Mouse (Mus musculus): ENCODE results near the gene Gemin5.
"Not testable (repeated sequence)": the region's sequence is repeated elsewhere in the genome, so short reads cannot be mapped to it uniquely, and the experiment has no call there.

Gene Gemin5

DNA sequence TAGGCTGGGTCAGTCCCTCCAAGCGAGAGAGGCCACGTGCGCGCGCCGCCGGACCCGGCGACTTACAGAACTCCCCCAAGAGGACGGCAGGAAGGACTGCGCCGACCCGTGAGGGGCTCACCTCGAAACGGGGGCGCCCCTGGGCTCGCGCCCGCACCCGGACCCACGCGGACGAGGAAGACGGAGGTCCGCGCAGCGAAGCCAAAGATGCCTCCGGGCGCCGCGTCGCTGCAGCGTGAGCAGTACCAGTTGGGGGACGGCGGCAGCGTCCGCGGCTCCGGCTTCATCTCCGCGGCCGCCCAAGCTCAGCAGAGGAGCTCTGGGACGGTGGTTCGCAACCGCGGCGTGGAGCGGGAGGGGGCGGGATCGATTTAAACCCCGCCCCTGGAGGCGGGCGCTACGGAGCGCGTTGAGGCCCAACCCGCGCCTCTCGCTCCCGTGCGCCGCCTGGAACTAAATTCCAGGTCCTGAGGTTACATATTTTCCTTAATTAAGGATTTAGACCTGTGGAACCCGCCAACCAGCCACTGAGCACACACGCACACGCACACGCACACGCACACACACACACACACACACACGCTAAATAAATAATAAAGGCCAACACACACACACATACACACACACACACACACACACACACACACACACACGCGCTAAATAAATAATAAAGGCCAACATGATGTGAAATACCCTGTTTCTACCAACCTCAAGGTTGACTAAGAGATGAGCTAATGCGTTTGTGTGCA, at the start of gene Gemin5:
Gemin5 (minus strand) TSS at position 373 of the 749 bp plus-strand sequence.
- in situ Hi-C loops (cut with MboI, MseI), result no loop called here

DNA sequence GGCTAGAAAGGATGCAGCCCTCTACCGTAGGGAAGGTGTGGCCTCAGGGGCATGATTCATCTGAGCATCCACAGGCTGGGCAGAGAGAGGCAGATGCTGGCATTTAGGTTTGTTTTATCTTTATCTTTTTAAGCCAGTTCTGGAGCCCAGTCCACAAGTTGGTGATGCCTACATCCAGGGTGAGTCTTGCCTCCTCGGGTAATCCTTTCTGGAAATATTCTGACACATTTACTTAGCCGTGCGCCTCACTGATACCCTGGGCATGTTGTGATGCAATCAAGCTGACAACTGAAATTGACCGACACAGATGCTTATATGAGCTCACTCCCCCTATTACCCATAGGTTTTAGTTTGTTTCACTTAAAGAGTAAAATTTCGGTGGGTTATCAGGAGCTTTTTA, 48.5 kb upstream of the Gemin5 start:
- in situ Hi-C loops (cut with MboI, MseI), result no loop called here

- in situ Hi-C loops (cut with MboI, MseI), result no loop called here
Observed at GRCm38 (mm10) chr11:58215814-58216213, 47.5 kb upstream of the Gemin5 start.

GRCm38 (mm10) chr11:58215049-58215430, 46.7 kb upstream of the Gemin5 start:
- in situ Hi-C loops (cut with MboI, MseI), result not testable (repeated sequence)

- in situ Hi-C loops (cut with MboI, MseI), result loop anchor here (5.0 kb wide), 1 partner anchor 42 kb away; the partner anchor contains the start of gene Mrpl22
Observed at GRCm38 (mm10) chr11:58214391-58215048, 46.2 kb upstream of the Gemin5 start.

DNA sequence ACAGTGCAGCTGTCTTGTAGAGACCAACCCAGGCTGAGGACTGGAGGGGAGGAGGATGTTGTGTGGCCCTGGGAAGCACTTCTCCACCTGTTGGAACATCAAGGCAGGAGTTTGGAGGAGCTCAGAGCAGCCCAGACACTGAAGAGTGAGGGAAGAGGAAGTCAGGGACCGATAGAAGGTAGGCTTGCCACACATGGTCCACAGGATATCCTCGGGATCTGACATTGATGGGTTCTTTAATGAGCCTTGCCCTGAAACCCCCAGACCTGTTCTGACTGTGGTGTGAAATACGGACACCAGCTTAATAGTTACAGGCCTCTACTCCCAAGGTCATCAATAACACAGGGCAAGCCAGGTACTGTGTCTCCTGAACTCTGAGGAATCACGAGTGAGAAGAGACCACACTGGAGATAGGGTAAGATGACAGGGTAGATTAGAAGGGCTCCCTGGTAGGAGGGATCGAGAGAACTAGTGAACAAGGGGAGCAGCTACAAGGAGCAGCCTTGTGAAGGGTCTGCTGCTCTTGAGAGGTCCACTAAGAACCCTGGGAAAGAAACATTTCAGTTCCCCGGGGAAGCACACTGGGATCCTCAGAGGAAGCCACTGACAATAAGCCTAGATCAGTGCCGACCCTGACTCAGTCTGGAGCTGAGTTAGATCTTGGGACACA, 45.5 kb upstream of the Gemin5 start:
- in situ Hi-C loops (cut with MboI, MseI), result loop anchor here (5.0 kb wide), 1 partner anchor 42 kb away; the partner anchor contains the start of gene Mrpl22

GRCm38 (mm10) chr11:58211682-58212067, 43.3 kb upstream of the Gemin5 start:
- in situ Hi-C loops (cut with MboI, MseI), result loop anchor here (5.0 kb wide), 1 partner anchor 39 kb away; the partner anchor contains the start of gene Mrpl22

DNA sequence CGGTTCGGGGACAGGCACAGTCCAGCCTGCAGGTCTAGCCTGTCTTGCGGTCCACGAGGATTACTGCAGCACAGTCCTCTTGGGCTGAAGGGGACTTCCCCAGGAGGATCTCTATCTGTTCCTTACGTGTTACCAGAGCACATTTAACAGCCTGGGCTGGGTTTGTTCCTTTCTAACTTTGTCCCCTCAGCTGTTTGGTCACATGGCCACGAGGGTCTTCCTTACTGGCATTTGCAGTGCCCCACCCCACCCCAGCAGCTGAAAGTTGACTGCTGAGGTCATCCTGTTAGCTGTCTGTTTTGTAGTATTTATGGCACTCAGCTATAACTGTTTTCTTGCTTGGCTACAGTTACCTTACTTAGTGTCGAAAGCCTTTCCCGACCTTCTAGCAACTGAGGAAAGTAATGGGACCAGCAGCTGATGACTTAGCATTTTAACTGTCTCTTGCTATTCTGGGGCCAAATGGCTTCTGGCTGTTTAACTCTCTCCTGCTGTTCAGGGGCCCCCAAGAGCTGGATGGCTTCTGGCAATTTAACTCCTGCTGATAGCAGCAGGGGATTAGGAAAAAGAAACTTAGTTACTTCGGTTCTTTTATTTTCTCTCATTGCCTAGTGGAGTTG, 42.8 kb upstream of the Gemin5 start:
- in situ Hi-C loops (cut with MboI, MseI), result loop anchor here (5.0 kb wide), 1 partner anchor 39 kb away; the partner anchor contains the start of gene Mrpl22

DNA sequence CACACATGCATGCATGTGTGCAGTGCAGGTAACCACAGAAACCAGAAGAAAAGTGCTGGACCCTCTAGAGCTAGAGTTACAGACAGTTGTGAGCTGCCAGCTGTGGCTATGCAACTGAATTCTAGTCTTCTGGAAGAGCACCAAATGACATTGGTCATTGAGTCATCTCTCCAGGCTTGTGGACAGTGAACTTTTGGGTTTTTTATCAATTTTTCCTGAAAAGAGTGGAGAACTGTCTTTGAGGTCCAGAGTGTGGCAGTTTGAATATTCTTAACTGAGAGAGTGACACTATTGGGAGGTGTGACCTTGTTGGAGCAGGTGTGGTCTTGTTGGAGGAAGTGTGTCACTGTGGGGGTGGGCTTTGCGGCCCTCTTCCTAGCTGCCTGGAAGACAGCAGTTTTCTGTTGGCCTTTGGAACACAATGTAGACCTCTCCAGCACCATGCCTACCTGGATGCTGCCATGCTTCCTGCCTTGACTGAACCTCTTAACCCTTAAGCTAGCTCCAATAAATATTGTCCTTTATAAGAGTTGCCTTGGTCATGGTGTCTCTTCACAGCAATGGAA, 42.1 kb upstream of the Gemin5 start:
- in situ Hi-C loops (cut with MboI, MseI), result loop anchor here (5.0 kb wide), 1 partner anchor 38 kb away; the partner anchor contains the start of gene Mrpl22

DNA sequence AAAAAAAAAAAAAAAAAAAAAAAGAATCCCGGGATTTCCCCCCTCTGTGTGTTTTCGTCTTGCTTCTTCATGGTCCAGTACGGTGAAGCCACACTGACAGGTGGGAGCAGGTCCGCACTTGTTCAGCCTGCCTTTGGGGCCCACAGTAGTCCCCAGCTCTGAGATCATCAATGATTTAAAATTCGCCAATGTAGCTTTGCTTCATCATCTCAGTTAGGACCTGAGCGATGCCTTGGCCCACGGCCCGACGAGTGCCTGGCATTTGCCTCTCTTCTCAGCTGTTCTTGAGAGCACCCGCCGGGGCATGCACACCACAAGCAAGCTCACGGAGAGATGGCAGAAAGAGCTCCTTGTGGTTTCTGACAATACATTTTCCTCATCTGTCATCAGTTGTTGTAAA, 32.7 kb upstream of the Gemin5 start:
- in situ Hi-C loops (cut with MboI, MseI), result no loop called here

DNA sequence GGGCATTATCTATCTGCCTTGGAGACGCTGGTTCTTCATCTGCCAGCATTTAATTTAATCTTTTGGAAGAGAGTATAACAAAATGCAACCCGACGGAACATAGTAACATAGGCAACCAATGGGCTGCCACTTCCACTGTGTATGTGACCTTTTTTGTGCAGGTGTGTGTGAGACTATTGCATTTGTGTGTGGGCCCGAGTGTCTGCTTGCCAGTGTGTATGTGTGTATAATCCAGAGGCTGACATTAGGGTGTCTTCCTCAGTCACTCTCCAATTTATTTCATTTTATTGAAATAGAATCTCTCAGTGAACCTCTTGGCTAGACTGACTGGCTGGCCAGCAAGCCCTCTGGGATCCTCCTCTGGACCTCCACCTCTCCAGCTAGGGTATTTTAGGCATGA, 31.9 kb upstream of the Gemin5 start:
- in situ Hi-C loops (cut with MboI, MseI), result no loop called here

DNA sequence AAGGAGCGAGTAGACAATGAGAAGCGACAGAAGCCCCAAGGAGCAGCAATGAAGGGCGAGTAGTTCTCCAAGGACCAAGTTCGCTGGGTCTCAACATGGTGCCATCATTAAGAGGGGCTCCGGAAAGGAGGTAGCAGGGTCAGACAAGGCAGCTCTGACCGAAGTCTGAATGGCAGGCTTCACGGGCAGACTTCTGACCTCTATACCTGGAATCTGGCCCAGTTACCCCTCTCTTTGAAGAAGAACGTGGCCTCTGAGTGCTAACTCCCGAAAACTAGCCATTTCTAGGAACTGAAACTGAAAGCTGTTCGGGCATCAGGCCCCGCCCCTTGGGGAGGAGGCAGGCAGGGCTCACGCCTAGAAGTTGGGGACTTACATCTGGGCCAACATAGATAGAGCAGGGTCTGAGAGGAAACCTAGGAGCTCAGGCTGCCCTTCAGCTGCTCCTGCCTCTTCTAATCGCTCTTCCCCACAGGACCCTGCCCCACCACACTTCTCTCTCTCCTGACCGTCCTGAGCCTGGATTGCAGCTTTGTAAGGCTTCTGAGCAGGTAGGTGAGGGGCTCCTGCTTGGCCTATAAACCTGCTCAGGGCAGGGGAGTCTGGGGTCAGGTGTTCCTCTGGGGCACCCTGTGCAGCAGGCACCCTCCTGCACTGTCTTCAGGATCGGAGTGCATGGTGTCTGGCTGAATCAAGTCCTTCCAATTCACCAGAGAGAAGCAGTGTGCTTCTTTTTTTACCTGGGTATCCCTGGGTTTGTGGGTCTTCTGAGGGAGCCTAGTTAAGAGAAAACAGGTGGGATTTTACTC, 31.1 kb upstream of the Gemin5 start, which contains the start of the genes Igtp and Irgm2:
Igtp (plus strand) TSS at position 328 of the 809 bp plus-strand sequence.
Irgm2 (plus strand) TSS at position 390 of the 809 bp plus-strand sequence.
- in situ Hi-C loops (cut with MboI, MseI), result not testable (repeated sequence)

DNA sequence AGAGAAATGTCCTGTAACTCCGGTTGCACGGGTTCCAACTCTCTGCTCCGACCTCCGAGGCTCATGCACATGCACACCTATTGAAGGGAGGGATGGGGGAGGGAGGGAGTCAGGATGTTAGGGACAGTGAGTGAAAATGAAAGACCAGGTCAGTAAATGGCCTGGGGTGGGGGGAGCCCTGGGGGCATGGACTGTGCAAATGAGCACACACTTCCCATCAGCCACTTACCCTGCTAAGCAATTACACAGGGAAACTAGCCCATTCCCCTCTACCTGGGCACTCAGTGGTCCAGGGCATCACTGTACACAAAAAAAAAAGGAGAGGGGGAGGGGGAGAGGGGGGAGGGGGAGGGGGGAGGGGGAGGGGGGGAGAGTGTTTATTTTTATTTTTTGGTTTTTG, 30.3 kb upstream of the Gemin5 start:
- in situ Hi-C loops (cut with MboI, MseI), result no loop called here

GRCm38 (mm10) chr11:58193860-58194520, 25.7 kb upstream of the Gemin5 start:
- in situ Hi-C loops (cut with MboI, MseI), result no loop called here

DNA sequence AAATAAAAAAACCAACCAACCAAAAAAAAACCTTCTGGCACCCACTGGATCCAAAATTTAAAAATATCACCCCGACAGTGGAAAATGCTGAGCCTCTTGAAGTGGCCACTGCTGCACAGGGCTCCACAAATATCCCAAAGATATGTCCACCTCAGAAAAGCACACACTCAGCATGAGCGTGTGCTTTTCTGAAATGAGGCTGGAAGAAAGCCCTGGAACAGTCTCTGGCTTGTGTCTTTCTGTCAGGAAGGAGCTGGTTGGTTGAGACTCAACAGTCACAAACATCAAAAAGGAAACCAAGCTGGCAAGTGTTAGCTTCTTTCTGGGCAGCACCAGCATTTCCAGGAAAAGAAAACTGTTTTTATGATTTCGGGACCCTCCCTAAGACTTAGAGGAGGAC, 25.0 kb upstream of the Gemin5 start:
- in situ Hi-C loops (cut with MboI, MseI), result no loop called here

DNA sequence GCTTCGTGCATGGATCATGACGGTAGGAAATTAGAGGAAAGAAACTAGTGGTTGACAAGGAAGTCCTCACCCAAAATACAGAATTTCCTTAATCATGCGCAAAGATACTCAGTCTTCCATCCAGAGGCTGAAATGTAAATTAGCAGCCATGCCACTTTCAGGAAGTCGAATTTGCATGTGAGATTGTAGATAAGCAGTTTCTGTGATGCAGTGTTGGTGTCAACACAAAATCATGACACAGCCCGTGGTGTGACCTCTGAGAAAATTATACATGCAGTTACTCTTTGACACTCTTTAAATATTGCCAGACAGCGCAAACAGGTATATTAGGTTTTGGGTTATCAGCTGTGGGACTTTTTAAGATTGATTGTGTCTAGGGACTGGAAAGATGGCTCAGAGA, 21.3 kb upstream of the Gemin5 start:
- in situ Hi-C loops (cut with MboI, MseI), result no loop called here

- in situ Hi-C loops (cut with MboI, MseI), result no loop called here
Observed at GRCm38 (mm10) chr11:58183579-58183978, 15.2 kb upstream of the Gemin5 start.

DNA sequence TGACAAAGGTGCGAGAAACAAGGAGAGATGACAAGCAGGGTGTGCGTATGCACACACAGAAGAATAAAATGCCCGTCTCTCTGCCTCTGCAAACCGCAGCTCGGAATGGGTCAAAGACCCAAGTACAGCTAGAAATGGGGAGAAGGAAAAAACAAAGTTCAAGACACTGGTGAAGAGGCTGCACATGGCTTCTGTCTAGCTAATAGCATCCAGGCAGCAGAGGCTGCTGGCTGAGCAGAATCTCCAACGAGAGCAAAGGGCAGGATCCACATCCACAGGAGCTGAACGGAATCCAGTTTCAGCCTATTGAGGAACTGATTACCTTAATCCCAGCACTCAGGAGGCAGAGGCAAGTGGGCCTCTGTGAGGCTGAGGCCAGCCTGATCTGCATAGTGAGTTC, 12.4 kb upstream of the Gemin5 start:
- in situ Hi-C loops (cut with MboI, MseI), result no loop called here

GRCm38 (mm10) chr11:58179986-58180385, 11.6 kb upstream of the Gemin5 start:
- in situ Hi-C loops (cut with MboI, MseI), result not testable (repeated sequence)

DNA sequence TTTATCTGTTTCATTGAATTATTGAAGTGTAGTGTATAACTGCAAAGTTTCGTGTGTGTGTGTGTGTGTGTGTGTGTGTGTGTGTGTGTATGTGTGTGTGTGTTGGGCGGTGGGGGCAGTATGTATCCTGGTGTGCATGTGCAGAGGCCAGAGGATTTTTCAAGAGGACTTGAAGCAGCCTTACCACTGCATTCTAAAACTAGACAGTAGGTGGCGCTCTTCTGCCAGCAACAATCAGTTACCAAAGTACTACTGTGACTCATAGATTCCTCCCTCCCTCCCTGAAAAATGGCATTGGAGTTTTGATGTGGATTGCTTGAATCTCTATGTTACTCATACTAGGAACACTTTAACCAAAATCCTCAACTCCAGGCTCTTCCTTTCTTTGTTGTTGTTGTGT, 11.2 kb upstream of the Gemin5 start:
- in situ Hi-C loops (cut with MboI, MseI), result no loop called here

Data from T-helper 1 cell (primary cell).